8 mouse cellular contexts compared by ENCODE assay signal in the genomic region with DNA sequence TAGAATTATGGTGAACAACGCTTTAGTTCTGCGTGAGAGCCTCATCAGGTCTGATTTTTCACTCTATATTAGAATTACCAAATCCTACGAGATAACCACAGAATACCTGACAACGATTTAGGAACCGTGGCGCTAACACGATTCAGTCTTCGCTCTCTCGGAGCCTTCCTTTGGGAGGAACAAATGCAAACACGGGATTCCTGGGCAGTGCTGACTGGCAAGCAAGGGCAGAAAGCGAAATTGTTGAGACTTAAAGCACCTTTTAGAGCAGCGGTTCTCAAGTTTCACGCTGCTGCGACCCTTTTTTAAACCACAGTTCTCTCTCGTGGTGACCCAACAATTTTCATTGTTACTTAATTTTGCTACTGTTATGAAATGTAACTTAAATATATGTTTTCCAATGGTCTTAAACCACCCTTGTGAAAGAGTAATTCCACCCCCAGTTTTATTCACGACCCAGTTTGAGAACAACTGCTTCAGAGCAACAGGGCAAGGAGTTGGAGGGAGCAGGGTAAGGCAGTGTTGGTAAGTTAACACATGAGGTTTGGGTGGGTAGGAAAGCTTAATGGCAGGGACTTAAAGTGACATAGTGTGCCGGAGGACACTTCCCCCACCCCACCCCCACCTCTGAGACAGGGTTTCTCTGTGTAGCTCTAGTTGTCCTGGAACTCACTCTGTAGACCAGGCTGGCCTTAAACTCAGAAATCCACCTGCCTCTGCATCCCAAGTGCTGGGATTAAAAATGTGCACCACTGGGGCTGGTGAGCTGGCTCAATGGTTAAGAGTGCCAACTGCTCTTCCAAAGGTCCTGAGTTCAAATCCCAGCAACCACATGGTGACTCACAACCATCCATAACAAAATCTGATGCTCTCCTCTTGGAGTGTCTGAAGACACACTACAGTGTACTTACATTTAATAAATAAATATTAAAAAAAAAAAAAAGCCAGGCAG. TPM values are rescaled to one million over a fixed set of nuclear protein-coding genes. Genes with fewer than 3 reads are reported as not detected.
DNase-seq lines count a peak whose midpoint lies in the region; ATAC-seq and TF ChIP-seq lines count a peak whose summit lies in the region.

No protein-coding gene starts in this region.

- TF ChIP-seq POLR2A in kidney, adult 2 months (IDR thresholded peaks at IDR 0.05; ENCODE audit: low read depth, low read length): no peak

- peak overlapping the region; percentile 56 for H3K9ac ChIP-seq in forebrain, embryonic 16.5 days (replicated peaks; ENCODE audit: low read depth, low read length)

- H3K79me2 ChIP-seq in macrophage (ENCODE audit: inconsistent target): peaks cover under 1% of the 10 kb centered on the region; the same call in 1 of the 2 replicates

- no peaks in the 10 kb centered on the region for H3K9me3 ChIP-seq in forebrain, embryonic 16.5 days (ENCODE audit: control insufficient read depth, low read length)

- H3K36me3 ChIP-seq in kidney, adult 2 months (ENCODE audit: control insufficient read depth, insufficient read depth, low read length): no peaks in the 10 kb centered on the region
- peaks cover 23% of the 10 kb centered on the region for H3K36me3 ChIP-seq in forebrain, embryonic 16.5 days (ENCODE audit: control insufficient read depth, insufficient read depth)
- peaks cover 19% of the 10 kb centered on the region; the same call in 1 of the 2 replicates for H3K36me3 ChIP-seq in macrophage (ENCODE audit: inconsistent target)

- H3K27ac ChIP-seq in kidney, adult 2 months (ENCODE audit: insufficient read depth, low read depth, low read length): peak overlapping the region; percentile 99
- H3K27ac ChIP-seq in forebrain, embryonic 16.5 days (ENCODE audit: low read length): peak overlapping the region; percentile 87
- peak overlapping the region; percentile 67 for H3K27ac ChIP-seq in macrophage

- H3K4me1 ChIP-seq in kidney, adult 2 months (ENCODE audit: control insufficient read depth, insufficient read depth, low read length): peaks cover 5% of the 10 kb centered on the region; the same call in 1 of the 2 replicates
- peaks cover 12% of the 10 kb centered on the region for H3K4me1 ChIP-seq in forebrain, embryonic 16.5 days (replicated peaks; ENCODE audit: control insufficient read depth, insufficient read depth, low read length)

- H3K4me2 ChIP-seq in forebrain, embryonic 16.5 days (ENCODE audit: low read length): peak overlapping the region; percentile 71

- peak overlapping the region; percentile 63 for H3K4me3 ChIP-seq in kidney, adult 2 months (ENCODE audit: insufficient read depth, low read depth, low read length)
- H3K4me3 ChIP-seq in forebrain, embryonic 16.5 days (replicated peaks; ENCODE audit: low read length): peak overlapping the region; percentile 56
- H3K4me3 ChIP-seq in macrophage (ENCODE audit: inconsistent target): peak overlapping the region; percentile 61

- DNase-seq in kidney, adult 2 months: no peak
- no peak for DNase-seq in kidney, postnatal 14 days
- DNase-seq in R1 (ENCODE audit: low read depth, low spot score): peak; percentile 34
- no peak for DNase-seq in adrenal gland, postnatal 14 days
- no peak for DNase-seq in gastrocnemius, adult 8-10 months (ENCODE audit: low spot score in 2 of 2)

- H3K27me3 ChIP-seq in kidney, adult 2 months (replicated peaks; ENCODE audit: control insufficient read depth, insufficient read depth, low read length): no peaks in the 10 kb centered on the region
- no peaks in the 10 kb centered on the region for H3K27me3 ChIP-seq in forebrain, embryonic 16.5 days (replicated peaks; ENCODE audit: control insufficient read depth, insufficient read depth, low read length)

- 2% methylated on average over 17 of the region's 17 CpGs for WGBS in kidney, adult 2 months
- WGBS in forebrain, embryonic 16.5 days: 2% methylated on average over 17 of the region's 17 CpGs
- WGBS in macrophage (ENCODE audit: missing documents): 4% methylated on average over 17 of the region's 17 CpGs

- peak; percentile 2 for ATAC-seq in forebrain, embryonic 16.5 days
- no peak for ATAC-seq in inflammation-experienced regulatory T-cells, adult 6 months

- TF ChIP-seq CTCF in kidney, adult 2 months (conservative IDR thresholded peaks at IDR 0.05; ENCODE audit: insufficient read depth, insufficient read length, low read depth, low read length): no peak

RNA-seq across cellular contexts. Expression of a gene that starts 4.8 kb away (rescaled TPM):
- 413 and 444 TPM in 2 replicates for polyA plus RNA-seq in kidney, adult 2 months (2012; rRNA removed)
- polyA plus RNA-seq in forebrain, embryonic 16.5 days (2015; fragmentation: Nextera tagmentation; extraction: Ambion mirVana): 175 and 213 TPM in 2 replicates
- total RNA-seq in macrophage (2018; cell fraction: chromatin; rRNA removed): 100 to 1,000 TPM in 16 of 26 experiments, 10 to 100 TPM in 10; 48.1 to 238 (median 136) TPM
- 100 to 1,000 TPM; 159 to 348 (median 225) TPM for total RNA-seq in macrophage (2018; cell fraction: cytosol; rRNA removed)
- total RNA-seq in macrophage (2018; cell fraction: nucleus; rRNA removed): 100 to 1,000 TPM in 12 of 26 experiments, 10 to 100 TPM in 14; 62.6 to 225 (median 96.1) TPM
- polyA plus RNA-seq in macrophage (2018): 200 to 488 TPM (median 296 TPM) in 3 replicates
- polyA plus RNA-seq in inflammation-experienced regulatory T-cells, adult 6 months (2017; shearing (Covaris generic)): 100 to 1,000 TPM; 350 to 461 (median 355) TPM
- 347 and 396 TPM in 2 replicates for total RNA-seq in adrenal gland, postnatal 14 days (2021)
- 1,000 to 10,000 TPM in 2 of 4 experiments, 100 to 1,000 TPM in 2; 941 to 1,057 (median 993) TPM for total RNA-seq in gastrocnemius, adult 8-10 months (2022)

RNA-seq across cellular contexts. Expression of a gene that starts 16.0 kb away (rescaled TPM):
- not detected in 2 replicates for polyA plus RNA-seq in kidney, adult 2 months (2012; rRNA removed)
- 0.73 TPM in 1 of 2 replicates, not detected in the other for polyA plus RNA-seq in forebrain, embryonic 16.5 days (2015; fragmentation: Nextera tagmentation; extraction: Ambion mirVana)
- total RNA-seq in macrophage (2018; cell fraction: chromatin; rRNA removed): not detected
- not detected for total RNA-seq in macrophage (2018; cell fraction: cytosol; rRNA removed)
- total RNA-seq in macrophage (2018; cell fraction: nucleus; rRNA removed): not detected
- polyA plus RNA-seq in macrophage (2018): not detected in 3 replicates
- polyA plus RNA-seq in inflammation-experienced regulatory T-cells, adult 6 months (2017; shearing (Covaris generic)): not detected
- total RNA-seq in adrenal gland, postnatal 14 days (2021): not detected in 2 replicates
- not detected for total RNA-seq in gastrocnemius, adult 8-10 months (2022)

RNA-seq across cellular contexts. Expression of a gene that starts 38.4 kb away (rescaled TPM):
- polyA plus RNA-seq in kidney, adult 2 months (2012; rRNA removed): 22.8 and 25.1 TPM in 2 replicates
- polyA plus RNA-seq in forebrain, embryonic 16.5 days (2015; fragmentation: Nextera tagmentation; extraction: Ambion mirVana): 71.2 and 92.6 TPM in 2 replicates
- total RNA-seq in macrophage (2018; cell fraction: chromatin; rRNA removed): 10 to 100 TPM in 22 of 26 experiments, 1 to 10 TPM in 4; 3.9 to 75.5 (median 26.3) TPM
- total RNA-seq in macrophage (2018; cell fraction: cytosol; rRNA removed): 10 to 100 TPM; 10.4 to 27.9 (median 17.5) TPM
- 10 to 100 TPM in 22 of 26 experiments, 1 to 10 TPM in 4; 4.4 to 51.6 (median 18.0) TPM for total RNA-seq in macrophage (2018; cell fraction: nucleus; rRNA removed)
- 15.9 to 29.8 TPM (median 24.8 TPM) in 3 replicates for polyA plus RNA-seq in macrophage (2018)
- 10 to 100 TPM; 26.1 to 31.0 (median 28.5) TPM for polyA plus RNA-seq in inflammation-experienced regulatory T-cells, adult 6 months (2017; shearing (Covaris generic))
- total RNA-seq in adrenal gland, postnatal 14 days (2021): 19.0 and 22.2 TPM in 2 replicates
- 10 to 100 TPM; 13.0 to 18.6 (median 16.9) TPM for total RNA-seq in gastrocnemius, adult 8-10 months (2022)
